Mouse (Mus musculus): ENCODE data around the gene Zp3r. TPM values are rescaled to one million over a fixed set of nuclear protein-coding genes. Genes with fewer than 3 reads are reported as not detected.

Gene Zp3r
- total RNA-seq, 2 experiments from 2014 or later = not detected

Other genes with a start within 250 kb of the Zp3r start
- under 1 TPM in 1 of 2 experiments, not detected in 1; 0.59 TPM for gene Cd55b, start 206.6 kb downstream of the Zp3r start, total RNA-seq (2021)
- 1 to 10 TPM; 6.5 to 7.1 TPM for gene Cd55, start 166.9 kb downstream of the Zp3r start, total RNA-seq (2021)
- not detected for gene C4bp, start 32.0 kb upstream of the Zp3r start, total RNA-seq (2021)
- under 1 TPM in 1 of 2 experiments, not detected in 1; 0.62 TPM for gene Gm29427, start 86.2 kb upstream of the Zp3r start, total RNA-seq (2021)
- 10 to 100 TPM; 12.9 to 13.6 TPM for gene Yod1, start 87.7 kb upstream of the Zp3r start, total RNA-seq (2021)
- 10 to 100 TPM; 40.1 to 41.9 TPM for gene Pfkfb2, start 99.6 kb upstream of the Zp3r start, total RNA-seq (2021)
- 1 to 10 TPM; 1.6 TPM for gene AA986860, start 102.4 kb upstream of the Zp3r start, total RNA-seq (2021)
- not detected for gene Fcamr, start 171.3 kb upstream of the Zp3r start, total RNA-seq (2021)
- gene Pigr, start 197.1 kb upstream of the Zp3r start, total RNA-seq (2021) = under 1 TPM; 0.08 to 0.09 TPM
- under 1 TPM in 1 of 2 experiments, not detected in 1; 0.33 TPM for gene Fcmr, start 236.0 kb upstream of the Zp3r start, total RNA-seq (2021)